Mouse (Mus musculus): ENCODE measurements around the gene Dmwd.

Gene Dmwd

DNA sequence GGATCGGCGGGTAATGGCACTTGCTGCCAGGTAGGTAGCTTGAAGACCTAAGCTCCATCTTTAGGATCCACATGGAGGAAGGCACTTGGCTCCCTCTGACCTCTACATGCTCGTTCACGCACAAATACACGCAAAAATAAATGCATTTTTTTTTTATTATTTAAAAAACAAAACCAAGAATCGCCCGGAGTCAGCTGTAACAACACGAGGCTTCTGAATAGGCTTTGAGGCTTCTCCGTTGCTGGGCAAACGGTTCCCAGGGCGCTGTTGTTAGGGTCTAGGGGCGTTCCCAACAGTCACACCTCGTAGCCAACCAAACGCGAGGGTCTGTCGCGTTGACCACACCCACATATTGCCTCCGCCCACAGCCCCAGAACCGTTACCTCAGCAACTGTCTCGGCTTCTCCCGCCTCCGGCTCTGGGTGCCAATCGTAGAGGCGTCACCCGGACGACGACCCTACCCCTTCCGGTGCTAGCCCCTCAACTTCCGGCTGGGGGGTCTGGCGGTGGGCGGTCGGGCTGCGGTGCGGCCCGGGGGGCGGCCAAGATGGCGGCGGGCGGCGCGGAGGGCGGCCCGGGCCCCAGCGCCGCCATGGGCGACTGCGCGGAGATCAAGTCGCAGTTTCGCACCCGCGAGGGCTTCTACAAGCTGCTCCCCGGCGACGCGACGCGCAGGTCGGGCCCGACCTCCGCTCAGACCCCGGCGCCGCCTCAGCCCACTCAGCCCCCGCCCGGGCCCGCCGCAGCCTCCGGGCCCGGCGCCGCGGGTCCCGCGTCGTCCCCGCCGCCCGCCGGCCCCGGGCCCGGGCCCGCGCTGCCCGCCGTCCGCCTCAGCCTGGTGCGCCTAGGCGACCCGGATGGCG, at the start of gene Dmwd:
Gene Dmwd (plus strand): TSS at position 505 of the 863 bp plus-strand sequence.
- DNase-seq (ENCODE audit: low read depth in 2 of 2, low spot score in 2 of 2), result peak in 1 of 2 experiments; percentile 31

DNA sequence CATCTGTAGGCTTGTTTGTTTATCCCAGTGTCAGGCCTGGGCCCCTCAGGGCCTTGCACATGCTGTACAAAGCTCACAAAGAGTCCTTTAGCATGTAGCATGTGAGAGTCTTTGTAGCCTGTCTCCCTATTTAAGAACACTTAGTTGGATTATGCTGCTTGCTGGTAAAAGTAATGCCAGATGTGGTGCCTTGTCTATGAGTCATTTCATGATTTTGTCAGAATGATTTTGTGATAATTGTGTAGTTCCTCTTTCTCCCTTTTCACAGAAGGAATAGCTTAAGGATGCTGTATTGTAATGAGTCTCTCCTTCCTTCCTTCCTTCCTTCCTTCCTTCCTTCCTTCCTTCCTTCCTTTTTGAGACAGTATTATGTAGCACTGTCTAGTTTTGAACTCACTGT, 48.0 kb upstream of the Dmwd start:
- no peak for DNase-seq (ENCODE audit: low read depth in 2 of 2, low spot score in 2 of 2)

DNA sequence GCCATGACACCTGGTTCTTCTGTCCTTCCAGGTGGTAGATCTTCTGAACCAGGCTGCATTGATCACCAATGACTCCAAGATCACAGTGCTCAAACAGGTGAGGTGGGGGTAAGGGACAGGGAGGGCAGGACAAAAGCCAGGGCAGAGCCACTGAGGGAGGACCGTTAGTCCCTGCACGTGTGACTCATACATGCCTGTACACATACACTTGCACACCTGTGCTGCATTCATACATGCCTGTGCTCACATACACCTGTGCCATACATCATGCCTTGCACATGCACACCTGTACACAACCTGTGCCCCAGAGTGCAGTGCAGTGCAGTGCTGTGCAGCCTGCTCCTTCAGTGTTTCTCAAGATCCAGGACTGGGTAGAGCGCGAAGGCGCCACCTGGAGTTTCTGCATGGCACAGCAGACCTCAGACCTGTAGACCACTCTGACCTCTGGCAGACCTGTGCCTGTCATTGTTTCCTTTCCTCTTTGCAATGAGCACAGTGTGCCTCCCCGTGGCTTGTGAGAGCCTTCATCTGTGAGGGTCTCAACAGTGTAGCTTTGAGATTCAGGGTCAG, 46.9 kb upstream of the Dmwd start:
- DNase-seq (ENCODE audit: low read depth in 2 of 2, low spot score in 2 of 2), result peak; percentile 35 to 53

DNA sequence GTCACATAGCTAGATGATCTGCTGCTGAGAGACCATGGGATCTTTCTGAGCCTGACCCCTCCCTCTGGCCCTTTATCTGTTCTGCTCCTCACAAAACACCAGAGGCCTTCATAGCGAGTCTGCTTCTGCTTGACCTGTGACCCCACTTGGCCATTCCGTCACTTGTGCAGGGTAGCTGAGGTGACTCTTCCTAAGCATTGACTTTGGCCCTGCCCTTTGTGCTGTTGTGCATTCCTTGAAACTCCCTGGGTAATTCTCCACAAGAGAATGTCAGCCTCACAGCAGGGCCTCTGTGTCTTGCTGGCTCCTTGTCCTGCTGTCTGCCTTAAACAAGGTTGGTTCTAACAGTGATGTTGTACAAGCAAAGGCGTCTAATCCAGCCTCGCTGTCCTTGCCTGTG, 44.4 kb upstream of the Dmwd start:
- no peak for DNase-seq (ENCODE audit: low read depth in 2 of 2, low spot score in 2 of 2)

DNA sequence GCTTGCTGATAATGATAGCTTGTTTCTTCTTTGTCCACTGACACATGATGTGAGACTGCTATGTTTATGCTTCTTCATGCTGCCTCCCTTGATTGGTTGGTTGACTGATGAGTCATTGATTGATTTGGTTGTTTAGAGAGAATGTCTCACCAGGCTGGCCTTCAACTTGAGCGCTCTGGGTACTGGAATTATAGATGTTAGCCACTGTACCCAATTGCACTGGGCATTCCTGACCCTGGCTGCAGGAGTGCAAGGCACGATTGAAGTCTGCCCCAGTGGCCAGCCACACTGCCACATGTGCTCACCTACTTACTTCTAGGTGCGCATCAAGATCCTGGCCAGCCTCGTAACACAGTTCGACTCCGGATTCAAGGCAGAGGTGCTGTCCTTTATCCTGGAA, 31.4 kb upstream of the Dmwd start:
- DNase-seq (ENCODE audit: low read depth in 2 of 2, low spot score in 2 of 2), result no peak

DNA sequence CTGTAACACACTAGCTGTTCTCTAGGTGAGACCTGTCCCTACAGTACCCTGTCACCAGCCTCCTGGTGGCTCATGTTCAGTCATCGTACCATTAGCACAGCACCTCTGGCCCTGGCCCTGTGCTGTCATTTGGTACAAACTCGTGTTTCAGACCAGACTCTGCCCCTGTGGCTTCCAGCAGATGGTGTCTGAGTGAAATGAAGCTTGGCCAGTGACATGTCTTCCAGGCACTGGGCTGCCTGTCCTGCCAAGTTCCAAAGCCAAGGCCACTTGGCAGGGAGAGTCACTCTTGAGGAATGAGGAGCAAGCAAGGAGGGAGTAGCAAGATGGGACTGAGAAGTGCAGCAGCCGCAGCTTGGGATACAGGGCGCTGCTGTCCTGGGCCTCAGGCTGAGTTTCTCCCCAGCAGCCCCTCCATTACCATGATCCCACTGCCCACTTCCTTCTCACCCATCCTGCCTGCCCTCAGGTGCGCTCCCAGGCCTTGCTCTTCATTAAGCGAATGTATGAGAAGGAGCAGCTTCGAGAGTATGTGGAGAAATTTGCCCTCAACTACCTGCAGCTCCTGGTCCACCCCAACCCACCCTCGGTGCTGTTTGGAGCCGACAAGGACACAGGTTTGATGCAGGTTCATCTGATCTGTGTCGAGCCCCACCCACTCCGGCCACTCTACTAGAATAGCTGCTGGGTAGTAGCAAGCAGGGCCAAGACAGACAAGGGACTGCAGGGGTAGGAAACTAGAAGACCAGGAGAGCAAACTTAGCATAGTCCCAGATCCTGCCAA, 29.5 kb upstream of the Dmwd start:
- DNase-seq (ENCODE audit: low read depth in 2 of 2, low spot score in 2 of 2), result no peak

DNA sequence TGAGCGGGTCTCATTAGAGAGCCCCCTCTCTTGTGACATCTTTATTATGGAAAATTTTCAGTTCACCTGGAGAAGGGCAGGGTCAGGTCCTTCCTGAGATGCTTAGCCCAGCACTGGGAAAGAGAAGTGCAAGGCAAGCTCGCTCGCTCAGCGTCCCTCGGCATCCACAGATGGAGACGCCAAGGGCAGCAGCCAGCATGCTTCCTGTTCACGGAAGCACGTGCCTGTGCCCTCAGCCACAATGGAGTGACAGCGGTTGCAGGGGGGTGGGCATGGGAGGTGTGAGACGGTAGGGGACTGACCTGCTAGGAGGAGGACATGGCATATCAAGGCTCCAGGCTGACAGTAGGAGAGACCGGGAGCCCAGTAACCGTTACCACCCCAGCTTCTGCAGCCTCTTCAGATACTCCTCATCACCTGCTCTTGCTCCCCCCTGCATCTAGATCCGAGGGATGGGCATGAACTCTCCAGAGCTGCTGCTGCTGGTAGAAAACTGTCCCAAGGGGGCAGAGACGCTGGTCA, 28.0 kb upstream of the Dmwd start:
- no peak for DNase-seq (ENCODE audit: low read depth in 2 of 2, low spot score in 2 of 2)

DNA sequence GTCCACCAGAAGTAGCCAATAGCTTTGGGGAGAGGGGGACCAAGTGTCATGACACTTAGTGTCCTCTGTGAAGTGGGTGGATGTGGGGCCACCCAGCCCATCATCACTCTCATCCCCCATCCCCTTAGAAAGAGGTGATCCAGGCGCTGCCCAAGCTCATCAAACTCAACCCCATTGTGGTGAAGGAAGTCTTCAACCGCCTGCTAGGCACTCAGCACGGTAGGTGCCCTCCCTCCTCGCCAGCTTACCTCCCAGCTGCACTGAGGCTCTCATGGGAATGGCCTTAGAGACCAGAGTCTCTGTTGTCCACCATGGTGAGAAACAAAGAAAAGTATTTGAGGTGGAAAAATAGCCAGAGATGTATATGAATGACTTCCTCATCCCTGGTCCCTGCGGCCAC, 26.8 kb upstream of the Dmwd start:
- DNase-seq (ENCODE audit: low read depth in 2 of 2, low spot score in 2 of 2), result no peak

DNA sequence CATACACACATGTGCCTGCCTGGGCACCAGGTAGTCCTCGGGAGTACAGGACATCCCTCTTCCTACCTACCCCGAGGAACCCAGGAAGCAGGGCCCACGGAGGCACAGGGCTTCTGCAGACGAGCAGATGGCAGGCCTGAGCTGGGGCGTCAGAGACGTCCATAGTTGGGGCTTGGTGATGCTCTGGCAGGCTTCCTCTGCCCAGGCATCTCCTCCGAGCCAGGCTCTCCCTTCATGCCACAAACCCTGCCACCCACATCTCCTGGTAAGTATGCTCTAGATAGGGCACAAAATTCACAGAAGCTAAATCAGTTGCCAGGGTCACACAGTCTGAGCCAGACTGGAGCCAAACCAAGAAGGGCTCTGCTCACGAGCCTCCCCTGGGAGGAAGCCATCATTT, 25.9 kb upstream of the Dmwd start:
- DNase-seq (ENCODE audit: low read depth in 2 of 2, low spot score in 2 of 2), result no peak

DNA sequence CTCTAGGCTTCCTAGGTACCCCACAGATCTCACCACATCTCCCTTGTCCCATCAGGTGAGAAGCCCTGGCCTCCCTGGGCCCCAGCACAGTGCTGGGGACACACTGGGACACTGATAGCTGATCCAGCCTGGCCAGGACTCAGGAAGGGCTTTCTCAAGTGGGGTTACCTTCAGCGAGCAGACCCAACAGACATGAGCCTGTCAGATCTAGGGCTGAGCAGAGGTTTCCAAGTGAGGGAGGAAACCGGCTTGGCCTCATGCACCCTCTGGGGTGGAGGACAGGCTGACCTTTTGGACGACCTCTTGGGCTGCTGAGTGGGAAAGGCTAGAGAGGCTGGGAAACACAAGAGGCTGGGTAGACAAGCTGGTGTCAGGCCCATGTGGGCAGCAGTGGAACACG, 24.9 kb upstream of the Dmwd start:
- no peak for DNase-seq (ENCODE audit: low read depth in 2 of 2, low spot score in 2 of 2)

DNA sequence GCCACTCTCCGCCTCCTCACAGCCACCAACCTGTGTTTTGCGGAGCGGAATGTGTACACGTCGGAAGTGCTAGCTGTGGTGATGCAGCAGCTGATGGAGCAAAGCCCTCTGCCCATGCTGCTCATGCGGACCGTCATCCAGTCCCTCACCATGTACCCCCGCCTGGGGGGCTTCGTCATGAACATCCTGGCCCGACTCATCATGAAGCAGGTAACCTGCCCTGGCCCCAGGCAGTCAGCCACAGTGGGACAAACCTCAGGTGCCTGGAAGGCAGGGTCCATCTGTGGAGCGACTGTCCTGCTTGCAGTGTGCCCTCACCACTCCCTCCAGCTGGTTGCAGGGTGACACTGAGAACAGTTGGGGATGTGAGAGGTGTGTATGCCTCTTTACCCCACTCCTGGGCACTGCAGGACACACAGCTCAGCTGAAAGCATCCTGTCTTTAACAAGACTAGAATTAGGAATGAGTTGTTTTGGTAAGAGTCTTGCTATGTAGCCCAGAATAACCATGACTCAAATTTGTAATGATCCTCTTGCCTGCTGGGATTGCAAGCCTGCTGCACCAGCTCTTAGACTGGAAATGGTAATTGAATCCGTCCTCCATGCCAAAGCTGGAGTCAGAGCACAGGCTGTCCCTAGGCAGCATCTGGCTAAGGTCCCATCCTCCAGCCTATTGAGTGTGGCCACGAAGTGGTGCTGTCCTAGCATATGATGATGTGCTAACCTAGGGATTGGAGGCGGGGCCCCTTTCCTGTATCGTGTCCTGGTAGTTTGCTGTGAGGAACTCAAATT, 23.5 kb upstream of the Dmwd start:
- DNase-seq (ENCODE audit: low read depth in 2 of 2, low spot score in 2 of 2), result no peak

DNA sequence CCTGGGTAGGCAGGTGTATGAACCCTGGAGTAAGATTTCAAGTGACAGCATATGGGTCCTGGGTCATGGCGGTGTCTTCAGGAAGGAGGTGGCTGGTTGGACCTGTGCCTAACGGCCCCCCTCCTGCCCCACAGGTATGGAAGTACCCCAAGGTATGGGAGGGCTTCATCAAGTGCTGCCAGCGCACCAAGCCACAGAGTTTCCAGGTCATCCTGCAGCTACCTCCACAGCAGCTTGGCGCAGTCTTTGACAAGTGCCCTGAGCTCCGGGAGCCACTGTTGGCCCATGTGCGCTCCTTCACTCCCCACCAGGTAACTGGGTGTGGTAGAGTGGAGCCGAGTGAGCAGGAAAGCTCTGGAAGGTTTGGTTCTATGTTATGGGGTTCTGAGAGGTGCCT, 22.9 kb upstream of the Dmwd start:
- no peak for DNase-seq (ENCODE audit: low read depth in 2 of 2, low spot score in 2 of 2)

DNA sequence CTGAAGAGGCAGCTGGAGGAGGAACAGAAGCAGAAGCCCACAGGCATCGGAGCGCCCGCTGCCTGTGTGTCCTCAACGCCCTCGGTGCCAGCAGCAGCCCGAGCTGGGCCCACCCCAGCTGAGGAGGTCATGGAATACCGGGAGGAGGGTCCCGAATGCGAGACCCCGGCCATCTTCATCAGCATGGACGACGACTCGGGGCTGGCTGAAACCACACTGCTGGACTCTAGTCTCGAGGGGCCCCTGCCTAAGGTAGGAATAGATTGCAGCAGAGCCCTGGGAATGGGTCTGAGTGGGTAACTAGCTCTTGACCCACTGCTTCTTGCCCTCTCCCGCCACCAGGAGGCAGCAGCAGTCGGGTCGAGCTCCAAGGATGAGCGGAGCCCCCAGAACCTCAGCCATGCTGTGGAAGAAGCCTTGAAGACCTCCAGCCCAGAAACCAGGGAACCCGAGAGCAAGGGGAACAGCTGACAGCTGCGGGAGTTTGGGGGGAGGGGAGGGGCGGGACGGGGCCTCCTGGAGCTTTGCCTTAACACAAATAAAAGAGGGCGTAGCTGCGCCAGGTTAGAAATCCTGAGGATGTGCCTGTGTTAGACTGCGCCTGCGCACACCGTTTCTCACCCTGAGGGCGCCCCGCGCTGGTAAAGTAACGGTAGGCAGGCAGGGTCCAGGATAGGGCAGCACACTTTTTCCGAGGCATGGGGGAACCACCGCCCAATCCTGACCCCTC, 21.8 kb upstream of the Dmwd start, which contains the start of gene Rsph6a:
Gene Rsph6a (plus strand): TSS at position 644 of the 730 bp plus-strand sequence.
- DNase-seq (ENCODE audit: low read depth in 2 of 2, low spot score in 2 of 2), result no peak

DNA sequence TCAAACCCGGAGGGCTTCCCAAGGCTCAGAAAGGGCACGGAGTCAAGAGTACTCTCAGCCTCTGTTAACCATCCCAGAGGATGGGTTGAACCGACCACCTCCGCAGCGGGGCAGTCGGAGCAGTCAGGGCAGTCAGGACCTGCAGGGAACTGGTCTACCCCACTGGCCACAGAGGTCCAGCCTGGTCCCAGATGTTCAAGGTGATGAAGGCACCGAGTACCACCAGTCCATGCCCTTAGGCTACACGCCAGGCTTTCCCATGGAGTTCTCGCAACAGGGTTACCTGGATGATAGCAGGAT, 21.3 kb upstream of the Dmwd start:
- DNase-seq (ENCODE audit: low read depth in 2 of 2, low spot score in 2 of 2), result no peak

DNA sequence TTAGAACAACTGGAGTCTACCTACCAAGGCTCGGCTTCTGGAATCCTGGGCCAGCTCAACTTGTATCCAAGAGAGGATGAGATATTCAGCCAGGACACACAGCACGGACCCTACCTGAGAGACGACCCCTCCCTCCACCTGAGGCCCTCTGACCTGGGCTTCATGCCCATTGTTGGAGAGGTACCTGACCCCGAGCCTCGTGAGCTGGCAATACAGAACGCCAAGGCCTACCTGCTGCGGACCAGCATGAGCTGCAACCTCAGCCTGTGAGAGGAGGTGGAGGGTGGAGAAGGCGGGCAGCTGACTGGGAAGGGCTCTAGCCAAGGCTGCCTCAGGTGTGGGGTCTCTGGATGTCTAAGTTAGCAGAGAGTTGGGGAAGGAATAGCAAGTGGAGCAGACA, 20.9 kb upstream of the Dmwd start:
- DNase-seq (ENCODE audit: low read depth in 2 of 2, low spot score in 2 of 2), result no peak

DNA sequence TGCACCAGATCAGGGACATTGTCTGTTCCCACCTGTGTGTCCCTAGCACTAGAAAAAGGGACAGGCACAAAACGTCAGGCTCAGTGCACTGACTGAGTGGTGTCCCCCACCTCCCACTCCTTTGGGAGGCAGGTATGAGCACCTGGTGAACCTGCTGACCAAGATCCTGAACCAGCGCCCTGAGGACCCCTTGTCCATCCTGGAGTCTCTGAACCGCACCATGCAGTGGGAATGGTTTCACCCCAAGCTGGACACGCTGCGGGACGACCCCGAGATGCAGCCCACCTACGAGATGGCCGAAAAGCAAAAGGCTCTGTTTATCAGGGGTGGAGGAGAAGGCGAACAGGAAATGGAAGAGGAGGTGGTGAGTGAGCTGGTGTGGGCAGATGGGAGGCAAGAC, 18.6 kb upstream of the Dmwd start:
- no peak for DNase-seq (ENCODE audit: low read depth in 2 of 2, low spot score in 2 of 2)

DNA sequence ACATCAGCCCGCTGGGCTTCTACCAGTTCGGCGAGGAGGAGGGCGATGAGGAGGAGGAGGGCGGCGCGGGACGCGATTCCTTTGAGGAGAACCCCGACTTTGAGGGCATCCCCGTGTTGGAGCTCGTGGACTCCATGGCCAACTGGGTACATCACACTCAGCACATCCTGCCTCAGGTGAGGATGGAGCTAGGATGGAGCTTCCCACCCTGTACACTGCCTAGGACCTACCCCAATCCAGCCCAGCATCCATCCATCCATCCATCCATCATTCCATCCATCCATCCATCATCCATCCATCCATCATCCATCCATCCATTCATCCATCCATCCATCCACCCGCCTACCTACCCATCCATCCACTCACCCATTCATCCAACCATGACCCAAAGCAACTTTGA, 10.1 kb upstream of the Dmwd start:
- no peak for DNase-seq (ENCODE audit: low read depth in 2 of 2, low spot score in 2 of 2)

DNA sequence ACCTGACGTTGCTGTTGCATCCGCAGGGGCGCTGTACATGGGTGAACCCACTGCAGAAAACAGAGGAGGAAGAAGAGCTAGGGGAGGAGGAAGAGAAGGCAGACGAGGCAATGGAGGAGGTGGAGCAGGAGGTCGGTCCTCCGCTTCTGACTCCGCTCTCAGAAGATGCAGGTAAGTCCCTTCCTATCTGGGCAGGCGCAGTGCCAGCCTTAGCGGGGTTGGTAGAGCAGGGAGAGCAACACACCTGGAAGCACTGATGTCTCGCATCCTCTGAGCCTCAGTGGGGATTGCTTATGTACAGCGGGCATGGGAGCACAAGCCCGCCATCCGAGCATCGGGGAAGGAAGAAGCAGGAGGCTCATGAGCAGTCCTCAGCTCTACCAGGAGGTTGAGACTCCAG, 9.0 kb upstream of the Dmwd start:
- DNase-seq (ENCODE audit: low read depth in 2 of 2, low spot score in 2 of 2), result no peak

DNA sequence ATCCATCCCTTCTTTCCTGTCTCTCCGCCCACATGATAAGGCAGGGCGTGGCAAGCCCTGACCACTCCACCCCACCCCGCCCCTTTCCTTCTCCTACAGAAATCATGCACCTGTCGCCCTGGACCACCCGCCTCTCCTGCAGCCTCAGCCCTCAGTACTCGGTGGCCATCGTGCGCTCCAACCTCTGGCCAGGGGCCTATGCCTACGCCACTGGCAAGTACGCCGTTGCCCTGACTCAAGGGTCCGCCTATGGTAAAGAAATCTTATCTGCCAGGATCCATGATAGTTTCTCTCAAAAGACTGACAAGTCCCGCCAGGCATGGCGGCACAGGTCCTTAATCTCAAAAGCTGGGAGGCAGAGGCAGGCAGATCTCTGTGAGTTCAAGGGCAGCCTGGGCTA, 8.1 kb upstream of the Dmwd start:
- no peak for DNase-seq (ENCODE audit: low read depth in 2 of 2, low spot score in 2 of 2)

DNA sequence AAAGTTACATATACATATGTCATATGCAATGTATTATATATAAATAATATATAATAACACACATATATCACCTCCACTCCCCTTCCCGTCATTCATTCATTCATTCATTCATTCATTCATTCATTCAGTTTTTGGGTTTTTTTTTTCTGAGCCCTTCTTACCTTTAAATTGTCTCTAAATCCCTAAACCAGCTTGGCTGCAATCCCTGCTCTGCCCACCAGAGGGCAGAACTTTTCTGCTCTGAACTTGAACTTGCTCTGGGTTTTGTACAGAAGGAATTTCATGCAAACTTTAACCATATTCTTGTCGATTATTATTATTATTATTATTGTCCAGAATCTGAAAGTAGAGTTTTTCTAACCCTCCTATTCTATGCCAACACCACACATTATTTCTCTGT, 7.3 kb upstream of the Dmwd start:
- peak; percentile 70 to 80 for DNase-seq (ENCODE audit: low read depth in 2 of 2, low spot score in 2 of 2)

DNA sequence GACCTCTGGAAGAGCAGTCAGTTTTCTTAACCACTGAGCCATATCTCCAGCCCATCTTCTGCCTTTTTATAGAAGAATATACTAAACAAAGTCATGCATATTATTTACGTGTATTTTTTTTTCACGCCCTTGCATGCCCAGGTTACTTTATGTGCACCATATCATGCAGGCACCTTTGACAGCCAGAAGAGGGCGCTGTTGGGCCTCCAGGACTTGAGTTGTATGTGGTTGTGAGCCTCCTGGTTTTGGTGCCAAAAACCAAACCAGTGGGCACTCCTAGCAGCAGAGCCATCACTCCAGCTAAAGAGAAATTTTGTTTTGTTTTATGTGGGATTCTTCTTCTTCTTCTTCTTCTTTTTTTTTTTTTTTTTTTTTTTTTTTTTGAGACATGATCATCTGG, 6.5 kb upstream of the Dmwd start:
- DNase-seq (ENCODE audit: low read depth in 2 of 2, low spot score in 2 of 2), result no peak
